Mouse (Mus musculus) liver, postnatal 0 days (tissue): ENCODE data around the gene Usp5. TPM values are rescaled to one million over a fixed set of nuclear protein-coding genes. Genes with fewer than 3 reads are reported as not detected.
"Not testable (repeated sequence)": the region's sequence is repeated elsewhere in the genome, so short reads cannot be mapped to it uniquely, and the experiment has no call there.

ENCODE experiments used
- ATAC-seq: fragments of 200-750 bp; cut with Nextera tagmentation; 2 replicates; pipeline ENCODE4 v1.8.0; 2017; ENCODE audit warnings: mild to moderate bottlenecking, moderate library complexity
- DNase-seq: peaks from one replicate; pipeline ENCODE4 v3.0.0-alpha.2; 2016
- H3K27ac ChIP-seq: fragments of 300-500 bp; sonication (generic); 2 replicates; pipeline ENCODE4 v1.5.1; 2014; ENCODE audit warnings: antibody characterized with exemption, moderate library complexity, mild to moderate bottlenecking, low read depth
- H3K27me3 ChIP-seq: fragments of 300-500 bp; sonication (generic); 2 replicates; pipeline ENCODE4 v1.6.1; 2014; ENCODE audit warnings: low read length, control low read depth, mixed read lengths; ENCODE audit not compliant: insufficient read depth
- H3K36me3 ChIP-seq: fragments of 300-500 bp; sonication (generic); replicated peaks from 2 replicates; pipeline ENCODE4 v1.6.1; 2014; ENCODE audit warnings: mild to moderate bottlenecking, control low read depth, low read length, moderate library complexity, mixed read lengths; ENCODE audit not compliant: insufficient read depth
- H3K4me1 ChIP-seq: fragments of 300-500 bp; sonication (generic); 2 replicates; pipeline ENCODE4 v1.6.1; 2014; ENCODE audit warnings: antibody characterized with exemption, mild to moderate bottlenecking, control low read depth; ENCODE audit not compliant: insufficient read depth
- H3K4me2 ChIP-seq: fragments of 300-500 bp; sonication (generic); 2 replicates; pipeline ENCODE4 v1.6.1; 2014; ENCODE audit warnings: low read depth, mild to moderate bottlenecking, low read length, moderate library complexity, mixed read lengths
- H3K4me3 ChIP-seq: fragments of 300-500 bp; sonication (generic); 2 replicates; pipeline ENCODE4 v1.5.1; 2014; ENCODE audit warnings: low read depth, low read length
- H3K9ac ChIP-seq: fragments of 300-500 bp; sonication (generic); replicated peaks from 2 replicates; pipeline ENCODE4 v1.6.1; 2014; ENCODE audit warnings: mild to moderate bottlenecking, moderate library complexity
- H3K9me3 ChIP-seq: fragments of 300-500 bp; sonication (generic); 2 replicates; pipeline ENCODE4 v1.6.1; 2016; ENCODE audit warnings: mild to moderate bottlenecking, control low read depth, low read length, mixed read lengths
- CTCF ChIP-seq: sonication (generic); IDR thresholded peaks from 2 replicates; pipeline ENCODE4 v1.5.1; 2016; ENCODE audit warnings: antibody characterized with exemption, low read depth
- EP300 ChIP-seq: IDR thresholded peaks from 2 replicates; pipeline ENCODE4 v1.6.1; 2016; ENCODE audit warnings: antibody characterized with exemption, low read depth, mild to moderate bottlenecking
- WGBS: fragments of 180-500 bp; shearing (Covaris S2); extraction: QIAGEN DNeasy Blood & Tissue Kit; methylation state at CpG from one replicate; pipeline ENCODE4 v1.1.7; 2014; ENCODE audit not compliant: insufficient replicate concordance; 5-methylcytosine and 5-hydroxymethylcytosine counted together
- polyA plus RNA-seq: library from polyadenylated mRNA; unstranded; fragments of >200 nt; fragmentation: Nextera tagmentation; extraction: Ambion mirVana; gene quantifications from 2 replicates; pipeline ENCODE4 v1.2.1, GENCODE M21; 2015

Usp5 gene
- polyA plus RNA-seq, 1 experiment from 2014 or later: 36.6 TPM

DNA sequence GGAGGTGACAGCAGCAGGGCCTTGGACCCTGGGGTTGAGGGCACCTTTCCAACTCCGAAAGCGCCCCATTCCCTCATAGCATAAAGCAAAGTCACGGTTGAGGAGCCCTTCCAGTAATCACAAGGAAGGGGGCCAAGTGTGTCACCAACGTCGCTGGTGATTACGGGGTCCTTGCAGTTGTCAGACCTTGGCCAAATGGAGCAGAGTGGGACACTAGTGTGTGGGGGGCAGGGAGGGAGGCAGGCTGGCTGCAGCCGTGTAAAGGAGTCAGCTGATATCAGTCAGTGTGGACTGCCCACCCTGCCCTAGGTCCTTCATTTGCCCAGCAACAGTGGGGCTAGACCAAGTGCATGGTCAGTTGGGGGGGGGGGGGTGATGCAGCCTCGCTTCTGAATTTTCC is 14.8 kb downstream of the Usp5 start:
- Histone ChIP-seq H3K27ac (no peak overlapping the region), H3K27me3 (no peaks in the 10 kb centered on the region), H3K4me3 (peak overlapping the region; percentile 85), H3K9me3 (no peaks in the 10 kb centered on the region), H3K36me3 (peaks cover 56% of the 10 kb centered on the region), H3K4me1 (peaks cover 41% of the 10 kb centered on the region), H3K4me2 (peak overlapping the region; percentile 99), H3K9ac (no peak overlapping the region; the same call in 1 of the 2 replicates)
- ATAC-seq: peak; percentile 5
- WGBS: 35% methylated on average over 8 of the region's 8 CpGs
- DNase-seq: no peak
- TF ChIP-seq EP300 (no peak), CTCF (no peak)

GRCm38 (mm10) chr6:124813933-124814332 is 15.4 kb downstream of the Usp5 start, which contains the start of gene Tpi1:
Gene Tpi1 (minus strand): TSS chr6:124814296.
- Histone ChIP-seq H3K4me1 (peaks cover 41% of the 10 kb centered on the region), H3K9me3 (no peaks in the 10 kb centered on the region), H3K9ac (peak within 1 kb of the TSS; percentile 93), H3K36me3 (peaks cover 51% of the 10 kb centered on the region), H3K4me3 (peak within 1 kb of the TSS; percentile 85), H3K27ac (peak within 1 kb of the TSS; percentile 96), H3K4me2 (peak within 1 kb of the TSS; percentile 99), H3K27me3 (no peaks in the 10 kb centered on the region)
- peak; percentile 84 for ATAC-seq
- peak; percentile 92 for DNase-seq
- whole genome bisulfite sequencing: under 1% methylated on average over 22 of the region's 22 CpGs
- no peak for TF ChIP-seq CTCF
- TF ChIP-seq EP300: no peak

DNA sequence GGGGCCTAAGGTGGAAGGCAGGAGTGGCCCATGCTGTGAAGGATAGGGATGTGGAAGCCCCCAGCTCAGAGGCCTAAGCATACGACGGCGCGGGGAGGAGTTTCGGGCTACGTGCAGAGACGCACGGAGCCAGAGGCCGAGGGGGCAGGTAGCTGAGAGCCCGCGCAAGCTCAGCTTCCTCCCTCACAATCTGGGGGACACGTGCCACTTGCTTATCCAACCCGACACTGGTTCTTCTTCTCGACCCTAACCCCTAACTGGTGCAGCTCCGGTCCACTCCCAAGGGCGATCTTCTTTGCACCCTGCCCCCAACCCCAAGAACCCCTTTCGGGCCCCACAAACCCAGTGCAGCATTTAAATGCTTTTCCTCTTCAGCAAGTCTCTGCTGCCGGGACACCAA is 15.8 kb downstream of the Usp5 start:
- Histone ChIP-seq H3K9me3 (no peaks in the 10 kb centered on the region), H3K4me2 (peak overlapping the region; percentile 99), H3K27ac (peak overlapping the region; percentile 96), H3K4me1 (peaks cover 41% of the 10 kb centered on the region), H3K27me3 (no peaks in the 10 kb centered on the region), H3K4me3 (peak overlapping the region; percentile 85), H3K36me3 (peaks cover 47% of the 10 kb centered on the region), H3K9ac (peak overlapping the region; percentile 93)
- ATAC-seq: peak; percentile 55
- peak; percentile 74 for DNase-seq
- 0% methylated on average over 18 of the region's 18 CpGs for WGBS
- TF ChIP-seq EP300: no peak
- no peak for TF ChIP-seq CTCF

DNA sequence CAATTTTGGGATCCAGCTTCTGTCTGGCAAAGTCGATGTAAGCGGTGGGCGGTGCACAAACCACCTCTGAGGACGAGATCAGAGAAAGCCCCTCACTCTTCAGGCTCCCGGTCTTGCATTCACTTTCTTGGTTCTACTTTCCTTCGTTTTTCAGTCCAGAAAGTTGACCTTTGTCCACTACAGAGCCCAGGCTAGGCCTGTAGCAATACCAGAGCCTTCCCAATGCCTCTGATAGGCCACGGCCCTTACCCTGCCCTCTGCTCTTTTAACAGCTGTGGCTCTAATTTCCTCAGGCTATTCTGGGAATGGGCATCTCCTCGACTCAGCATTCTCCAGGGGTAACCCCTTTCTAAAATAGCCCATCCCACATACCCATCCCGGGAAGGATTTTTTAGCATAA is 16.4 kb downstream of the Usp5 start:
- H3K4me3 ChIP-seq: peak overlapping the region; percentile 85
- no peak for TF ChIP-seq CTCF
- no peak for TF ChIP-seq EP300
- H3K27ac ChIP-seq: peak overlapping the region; percentile 96
- H3K9ac ChIP-seq: peak overlapping the region; percentile 93
- H3K36me3 ChIP-seq: peaks cover 40% of the 10 kb centered on the region
- ATAC-seq (peak; percentile 9; the same call in 1 of the 2 replicates), DNase-seq (no peak)
- H3K9me3 ChIP-seq: no peaks in the 10 kb centered on the region
- H3K27me3 ChIP-seq: no peaks in the 10 kb centered on the region
- H3K4me2 ChIP-seq: peak overlapping the region; percentile 99
- peaks cover 45% of the 10 kb centered on the region for H3K4me1 ChIP-seq
- 24% methylated on average over 9 of the region's 9 CpGs for WGBS

- no peak for ATAC-seq
- H3K9me3 ChIP-seq: no peaks in the 10 kb centered on the region
- no peak for DNase-seq
- peak overlapping the region; percentile 99 for H3K4me2 ChIP-seq
- peaks cover 46% of the 10 kb centered on the region for H3K4me1 ChIP-seq
- peak overlapping the region; percentile 85 for H3K4me3 ChIP-seq
- H3K36me3 ChIP-seq: peaks cover 32% of the 10 kb centered on the region
- peak overlapping the region; percentile 96 for H3K27ac ChIP-seq
- TF ChIP-seq EP300 (no peak), CTCF (no peak)
- 70% methylated on average over 24 of the region's 24 CpGs for WGBS
- H3K9ac ChIP-seq: peak overlapping the region; percentile 93; the same call in 1 of the 2 replicates
- no peaks in the 10 kb centered on the region for H3K27me3 ChIP-seq
Observed at GRCm38 (mm10) chr6:124811701-124812560, 17.4 kb downstream of the Usp5 start.

GRCm38 (mm10) chr6:124811403-124811665 is 17.9 kb downstream of the Usp5 start:
- no peak for ATAC-seq
- Histone ChIP-seq H3K36me3 (peaks cover 26% of the 10 kb centered on the region), H3K4me1 (peaks cover 49% of the 10 kb centered on the region), H3K9ac (no peak overlapping the region), H3K27me3 (no peaks in the 10 kb centered on the region), H3K4me2 (no peak overlapping the region), H3K27ac (peak overlapping the region; percentile 96; the same call in 1 of the 2 replicates), H3K9me3 (no peaks in the 10 kb centered on the region), H3K4me3 (no peak overlapping the region)
- 57% methylated on average over 4 of the region's 4 CpGs for WGBS
- no peak for DNase-seq
- TF ChIP-seq CTCF: no peak
- no peak for TF ChIP-seq EP300

DNA sequence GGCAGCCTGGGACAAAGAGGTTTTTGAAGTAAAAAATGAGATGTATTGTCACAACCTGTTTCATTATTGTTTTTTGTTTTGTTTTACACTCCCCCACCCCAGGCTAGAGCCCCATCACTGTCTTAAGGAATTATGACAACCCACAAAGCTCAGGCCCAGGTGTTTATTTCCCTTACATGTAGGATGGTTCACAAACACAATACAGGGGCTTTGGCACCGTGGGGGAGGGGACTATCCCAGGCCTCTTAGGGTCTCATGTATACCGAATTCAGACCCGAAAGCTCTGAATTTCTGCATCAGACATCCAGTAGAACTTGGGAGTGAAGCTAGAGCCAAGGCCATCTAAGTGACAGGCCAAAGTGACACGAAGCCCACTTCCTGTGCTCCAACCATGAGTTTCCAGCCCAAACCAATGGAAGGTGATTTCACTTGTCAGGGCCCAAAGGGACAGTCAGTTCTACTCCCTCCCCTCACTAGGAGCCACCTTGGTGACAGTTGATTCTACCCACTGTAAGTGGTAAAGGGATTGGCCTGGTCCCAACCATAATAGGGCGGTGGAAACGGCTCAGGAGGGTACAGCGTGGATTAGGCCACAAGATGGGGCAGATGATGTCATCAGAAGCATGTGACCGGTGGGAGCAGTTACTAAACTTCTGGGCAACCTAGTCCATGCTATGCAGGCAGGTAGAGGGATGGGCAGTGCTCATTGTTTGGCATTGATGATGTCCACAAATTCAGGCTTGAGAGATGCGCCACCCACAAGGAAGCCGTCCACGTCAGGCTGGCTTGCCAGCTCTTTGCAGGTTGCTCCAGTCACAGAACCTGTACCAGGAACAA is 18.5 kb downstream of the Usp5 start:
- peak overlapping the region; percentile 95; the same call in 1 of the 2 replicates for H3K27ac ChIP-seq
- not testable (repeated sequence) for H3K4me3 ChIP-seq, ATAC-seq, H3K9me3 ChIP-seq, H3K9ac ChIP-seq, DNase-seq, H3K27me3 ChIP-seq
- H3K4me2 ChIP-seq: peak overlapping the region; percentile 98; the same call in 1 of the 2 replicates
- WGBS: 76% methylated on average over 11 of the region's 11 CpGs
- H3K36me3 ChIP-seq: peaks cover 26% of the 10 kb centered on the region
- H3K4me1 ChIP-seq: peaks cover 53% of the 10 kb centered on the region
